Mouse (Mus musculus): ENCODE data around the gene Hivep2.

DNA sequence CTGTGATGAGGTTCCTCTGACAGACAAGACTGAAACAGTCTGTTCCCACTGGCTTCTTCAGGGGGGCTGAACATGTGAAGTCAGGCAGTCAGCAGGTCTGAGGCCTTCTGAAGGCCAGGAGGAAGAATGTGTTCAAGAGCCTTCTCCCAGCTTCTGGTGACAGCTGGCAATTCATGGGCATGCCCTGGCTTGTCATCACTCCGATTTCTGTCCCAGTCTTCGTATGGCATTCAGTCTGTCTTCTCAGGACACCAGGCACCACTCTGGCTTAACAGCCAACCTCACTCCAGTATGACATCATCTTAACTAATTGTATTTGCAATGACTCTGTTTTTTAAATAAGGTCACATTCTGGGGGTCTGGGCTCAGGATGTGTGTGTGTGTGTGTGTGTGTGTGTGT lies 25.0 kb downstream of the Hivep2 start:
- TF ChIP-seq CTCF (IDR thresholded peaks at IDR 0.05; ENCODE audit: borderline replicate concordance, control insufficient read depth, extremely low read depth, insufficient read depth, low read length, poor library complexity) (no peak), POLR2A (IDR thresholded peaks at IDR 0.05; ENCODE audit: control insufficient read depth, extremely low read depth, insufficient read depth, low read length, poor library complexity) (no peak)
